Mouse (Mus musculus): ENCODE results near the gene Slc7a11.

The Slc7a11 gene

DNA sequence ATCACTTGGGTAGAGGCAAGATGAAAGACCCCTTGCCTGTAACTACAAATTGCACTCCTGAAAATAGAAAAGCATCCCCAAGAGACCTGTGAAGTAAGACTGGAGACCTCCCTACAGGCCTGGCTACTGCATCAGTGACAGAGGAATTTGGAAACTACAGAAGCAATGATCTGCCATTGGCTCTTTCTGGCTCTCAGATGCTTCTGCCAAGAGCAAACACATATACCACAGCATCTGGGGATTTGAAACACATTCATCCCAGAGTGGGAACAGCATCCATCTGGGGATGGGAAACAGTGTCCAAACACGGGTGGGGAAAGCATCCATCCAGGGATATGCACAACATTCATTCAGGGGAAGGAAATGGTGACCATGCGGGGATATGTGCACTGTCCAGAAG, 313.1 kb downstream of the Slc7a11 start:
- no peak for DNase-seq

DNA sequence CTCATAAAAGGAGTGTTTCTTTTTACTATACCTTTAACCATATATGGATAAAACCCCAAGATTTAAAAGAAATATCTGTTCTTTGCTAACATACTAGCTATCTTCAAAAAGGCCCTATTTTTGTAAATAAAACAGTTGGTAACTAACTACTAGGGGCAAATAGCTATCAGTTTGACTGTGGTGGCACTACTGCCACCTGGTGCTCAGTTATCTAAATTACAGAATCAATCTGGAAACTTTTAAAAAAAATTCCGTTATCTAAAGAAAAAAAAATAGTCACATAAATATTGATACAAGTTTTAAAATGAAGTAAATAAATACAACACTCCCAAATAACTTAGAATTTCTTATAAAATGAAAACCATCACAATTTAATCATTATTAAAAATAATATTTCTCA, 322.4 kb downstream of the Slc7a11 start:
- DNase-seq, result no peak

DNA sequence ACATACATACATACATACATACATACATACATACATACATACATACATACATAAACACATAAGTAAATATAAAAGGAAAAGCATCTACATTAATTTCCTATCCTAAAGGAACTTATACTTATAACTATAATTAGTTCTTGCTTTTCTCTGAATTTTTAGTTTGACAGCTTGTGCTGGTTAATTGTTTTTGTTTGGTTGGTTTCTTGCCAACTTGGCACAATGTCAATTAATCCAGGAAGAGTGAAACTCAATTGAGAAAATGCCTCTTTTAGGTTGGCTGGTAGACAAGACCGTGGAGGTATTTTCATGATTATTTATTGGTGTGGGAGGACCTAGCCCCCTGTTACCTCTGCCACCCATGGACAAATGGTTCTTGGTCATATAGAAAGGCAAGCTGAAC, 327.1 kb downstream of the Slc7a11 start:
- no peak for DNase-seq

DNA sequence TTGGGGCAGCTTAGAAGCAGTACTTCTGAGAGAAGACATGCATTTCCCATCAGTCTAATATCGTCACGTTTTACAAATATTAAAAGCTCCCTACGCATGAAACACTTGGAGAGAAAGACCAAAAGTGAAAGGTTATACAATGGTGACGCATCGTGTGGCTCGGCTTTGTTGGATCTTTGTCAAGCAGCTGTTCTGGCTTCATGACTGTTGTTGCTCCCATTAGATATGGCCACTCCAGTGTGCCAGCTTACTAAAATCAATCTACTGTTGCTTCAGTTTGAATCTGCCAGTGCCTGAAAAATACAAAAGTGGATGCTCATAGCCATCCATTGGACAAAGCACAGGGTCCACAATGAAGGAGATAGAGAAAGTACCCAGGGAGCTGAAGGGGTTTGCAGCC, 337.9 kb downstream of the Slc7a11 start:
- no peak for DNase-seq

DNA sequence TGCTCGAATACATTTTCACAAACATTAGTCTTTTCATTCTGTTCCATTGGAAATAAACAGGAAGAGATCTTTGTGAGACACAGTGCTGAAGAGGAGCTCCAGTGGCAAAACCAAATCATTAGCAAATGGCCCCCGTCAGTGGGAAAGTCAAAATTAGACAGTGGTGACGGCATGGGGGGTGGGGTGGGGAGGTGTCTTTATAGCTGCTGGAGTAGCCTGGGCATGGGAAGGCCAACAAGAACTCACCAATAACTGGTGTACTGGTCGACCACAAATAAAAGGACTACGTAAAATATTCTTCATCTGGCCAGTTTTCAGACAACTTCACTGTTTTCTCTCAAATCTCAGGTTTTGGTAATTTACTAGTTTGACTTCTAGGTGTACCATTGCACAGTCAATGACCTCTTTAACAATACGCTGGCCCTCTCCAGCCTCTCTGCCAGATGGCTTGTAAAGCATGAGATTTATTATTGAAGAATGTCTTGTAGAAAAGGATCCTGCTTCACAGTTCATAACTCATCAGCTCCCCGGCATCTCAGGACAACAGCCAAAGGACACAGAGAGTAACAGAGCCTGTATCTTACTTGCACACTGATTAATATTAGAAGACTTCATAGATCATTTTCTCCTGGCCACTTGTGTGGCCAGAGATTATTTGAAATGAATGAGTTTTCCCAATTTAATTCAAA, 348.9 kb downstream of the Slc7a11 start:
- no peak for DNase-seq

DNA sequence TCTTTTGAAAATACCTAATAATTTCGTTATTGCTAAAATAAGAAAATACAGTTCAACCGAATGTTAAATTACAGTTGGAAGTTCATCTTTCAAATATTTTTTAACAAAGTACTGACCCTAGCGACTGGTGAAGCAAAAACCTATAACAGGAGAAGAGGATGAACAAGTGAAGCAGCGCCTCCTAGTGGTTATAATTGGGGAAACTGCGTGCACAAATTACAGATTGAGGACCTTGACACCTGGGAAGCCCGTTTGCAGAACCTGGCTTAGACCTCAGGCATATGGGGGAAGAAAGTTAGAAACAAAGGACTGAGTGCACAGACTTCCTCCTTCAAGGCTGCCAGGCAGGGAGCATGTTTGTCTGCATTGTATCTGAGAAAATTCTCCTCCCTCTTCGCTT, 366.4 kb downstream of the Slc7a11 start:
- peak; percentile 8 to 15 for DNase-seq

DNA sequence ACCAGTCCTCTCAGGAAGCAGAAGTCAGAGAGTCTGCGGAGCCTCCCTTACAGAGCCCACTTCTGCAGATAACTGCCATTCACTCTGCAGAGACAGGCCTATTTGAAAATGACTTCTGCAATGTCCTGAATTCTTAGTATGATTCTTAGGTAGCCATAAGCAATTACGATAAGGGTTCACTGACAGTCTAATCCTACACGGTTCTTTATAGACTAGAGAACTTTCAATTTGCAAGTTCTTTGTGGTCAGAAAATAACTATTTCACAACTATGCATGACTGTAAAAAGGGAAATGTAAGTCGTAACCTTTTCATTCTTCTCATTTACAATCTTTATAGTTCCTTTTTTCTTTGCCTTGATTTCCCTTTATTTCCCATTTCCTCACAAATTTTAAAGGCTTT, 380.0 kb downstream of the Slc7a11 start:
- DNase-seq, result no peak

DNA sequence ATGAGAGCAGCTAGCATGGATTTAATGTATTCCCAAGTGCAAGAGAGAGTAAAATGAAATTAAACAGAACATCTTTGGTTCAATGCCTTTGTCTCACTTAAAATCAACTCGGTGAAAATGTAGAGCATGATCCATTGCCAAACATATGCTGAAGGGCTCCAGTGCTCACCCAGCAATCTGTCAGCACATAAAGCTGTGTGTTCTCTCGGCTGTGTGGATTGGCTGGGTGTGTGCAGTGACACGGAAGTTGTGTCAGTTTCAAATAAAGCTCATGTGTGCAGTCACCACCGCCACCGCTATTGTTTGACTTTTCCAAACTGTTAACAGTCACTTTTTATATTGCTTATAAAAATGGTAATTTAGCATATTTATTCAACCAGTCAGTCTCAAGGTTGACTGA, 398.7 kb downstream of the Slc7a11 start:
- no peak for DNase-seq

DNA sequence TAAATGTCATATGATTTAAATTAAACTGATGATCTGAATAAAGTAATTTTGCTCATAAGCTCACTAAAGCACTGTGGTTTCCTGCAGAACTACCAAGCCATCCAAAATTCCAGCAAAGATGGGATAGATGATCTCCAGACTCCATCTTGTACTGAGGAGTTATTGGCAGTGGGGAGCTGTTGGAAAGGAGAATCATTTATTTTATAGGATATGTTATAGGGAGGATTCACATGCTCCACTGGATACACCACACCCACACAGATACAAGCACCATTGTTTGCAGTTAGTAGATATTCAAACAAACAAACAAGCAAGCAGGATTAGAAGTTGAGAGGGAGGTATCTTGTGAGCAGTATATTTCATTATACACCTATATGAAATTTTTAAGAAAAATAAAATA, 399.3 kb downstream of the Slc7a11 start:
- no peak for DNase-seq

DNA sequence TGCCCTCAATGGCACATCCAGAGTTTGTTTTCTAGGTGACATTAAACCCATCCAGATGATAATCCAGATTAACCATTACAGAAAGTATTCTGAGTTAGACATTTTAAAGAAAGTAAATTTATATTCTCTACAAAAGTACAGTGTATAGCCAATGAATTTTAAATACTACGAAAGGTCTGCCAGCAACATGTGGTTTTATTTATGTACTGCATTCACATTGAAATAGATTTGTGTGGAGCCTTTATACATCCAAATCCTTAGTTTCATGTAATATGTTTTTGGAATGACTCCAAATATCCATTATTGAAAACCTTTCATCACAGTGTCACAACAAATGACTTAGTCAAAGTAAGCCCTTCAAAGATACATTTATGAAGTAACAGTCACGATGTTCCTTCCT, 402.3 kb downstream of the Slc7a11 start:
- DNase-seq, result no peak

DNA sequence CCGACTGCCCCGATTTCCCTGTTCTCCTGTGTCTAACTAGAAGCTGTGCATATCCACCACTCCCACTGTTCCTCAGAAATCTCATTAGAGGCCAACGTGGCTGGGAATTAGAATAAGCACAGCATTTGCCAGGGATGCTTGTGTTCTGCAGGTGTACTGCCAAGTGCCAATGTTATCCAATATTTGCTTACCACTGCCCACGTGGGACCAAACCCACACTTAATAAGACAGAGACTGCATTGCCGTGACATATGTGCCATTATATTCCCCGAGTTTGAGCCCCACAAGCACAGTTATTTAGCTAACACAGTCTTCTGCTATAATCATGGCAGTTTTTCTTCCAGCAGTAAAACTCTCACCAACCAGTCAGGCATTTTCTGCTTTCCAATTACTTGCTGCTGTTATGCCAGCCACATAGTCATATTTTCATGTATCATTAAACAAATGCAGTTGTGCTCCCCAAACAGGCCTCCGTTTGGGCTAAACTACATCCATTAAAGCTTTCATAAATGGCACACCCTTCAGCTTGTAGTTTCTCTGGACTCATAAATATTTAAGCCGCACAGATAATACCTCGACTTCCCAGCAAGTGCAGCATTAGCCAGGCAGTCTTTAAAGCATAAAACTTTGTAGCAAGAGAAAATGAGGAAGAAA, 407.4 kb downstream of the Slc7a11 start:
- DNase-seq, result no peak

DNA sequence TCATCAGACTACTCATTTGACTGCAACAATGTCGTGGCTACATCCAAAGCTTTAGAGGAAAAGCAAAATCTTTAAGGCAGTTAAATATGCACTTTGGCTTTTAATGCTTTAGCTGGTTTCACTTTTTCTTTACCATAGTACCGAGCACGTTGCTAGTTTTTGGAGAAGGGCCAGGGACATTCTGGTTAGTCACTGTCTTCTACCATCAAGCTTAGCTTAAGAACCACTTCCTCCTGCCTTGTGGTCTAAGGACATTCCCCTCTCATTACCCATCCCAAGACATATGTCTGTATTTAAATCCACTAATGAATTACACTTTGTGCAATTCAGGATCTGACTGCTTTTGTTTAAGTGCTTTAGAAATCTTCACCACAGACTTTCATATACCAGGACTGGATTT, 410.1 kb downstream of the Slc7a11 start:
- no peak for DNase-seq

DNA sequence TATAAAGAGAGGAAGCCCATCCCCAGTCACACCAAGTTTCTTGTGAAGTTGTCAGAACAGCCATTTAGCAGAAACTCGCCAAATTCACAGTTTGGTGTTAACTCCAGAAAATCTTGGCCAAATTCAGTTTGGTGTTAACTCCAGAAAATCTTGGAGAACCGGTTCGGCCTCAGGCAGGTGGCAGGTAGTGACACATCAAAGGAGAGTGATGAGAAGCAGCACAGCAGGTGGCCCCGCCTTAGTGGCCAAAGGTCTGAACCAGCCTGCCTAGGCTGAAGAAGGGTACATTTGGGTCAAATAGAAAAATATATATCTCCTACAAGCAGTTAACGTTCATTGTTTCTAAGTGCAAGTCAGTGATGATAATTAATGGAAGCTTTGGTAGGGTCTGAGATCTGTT, 417.4 kb downstream of the Slc7a11 start:
- DNase-seq, result no peak

DNA sequence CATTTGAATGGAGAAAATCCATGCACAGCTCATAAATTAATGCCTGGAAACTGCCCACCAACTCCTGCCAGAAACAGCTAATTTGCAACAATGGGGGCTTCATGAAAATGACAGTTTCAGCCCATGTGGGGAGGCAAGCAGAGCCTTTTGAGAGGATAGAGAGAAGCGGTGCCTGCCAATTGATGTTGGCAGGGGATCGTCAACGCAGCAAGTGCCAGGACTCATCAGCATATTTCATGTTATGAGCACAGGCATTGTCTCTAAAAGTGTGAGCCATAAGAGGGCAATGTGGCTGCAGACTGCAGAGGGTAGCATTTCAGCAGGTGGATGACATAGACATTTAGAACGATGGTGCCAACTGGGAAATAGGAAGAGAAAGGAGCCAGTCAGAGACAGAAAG, 429.0 kb downstream of the Slc7a11 start:
- no peak for DNase-seq

DNA sequence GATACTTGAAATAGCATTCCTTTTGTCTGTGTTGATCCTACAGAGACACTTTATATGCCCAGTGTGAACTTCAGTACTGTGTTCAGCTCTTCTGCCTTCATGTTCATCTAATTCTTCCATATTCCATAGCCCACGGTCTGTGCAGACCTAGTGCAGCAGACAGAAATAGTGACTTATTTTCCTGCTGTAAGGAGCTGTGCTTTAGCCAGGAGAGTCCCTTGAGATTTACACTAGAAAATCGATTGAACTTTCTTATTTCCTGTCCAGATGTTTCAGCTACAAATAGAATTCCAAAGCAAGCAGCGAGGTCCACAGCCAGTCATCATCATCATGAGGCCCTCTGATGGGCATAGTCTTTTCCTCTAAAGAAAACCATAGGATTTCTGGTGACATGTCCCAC, 431.4 kb downstream of the Slc7a11 start:
- no peak for DNase-seq

DNA sequence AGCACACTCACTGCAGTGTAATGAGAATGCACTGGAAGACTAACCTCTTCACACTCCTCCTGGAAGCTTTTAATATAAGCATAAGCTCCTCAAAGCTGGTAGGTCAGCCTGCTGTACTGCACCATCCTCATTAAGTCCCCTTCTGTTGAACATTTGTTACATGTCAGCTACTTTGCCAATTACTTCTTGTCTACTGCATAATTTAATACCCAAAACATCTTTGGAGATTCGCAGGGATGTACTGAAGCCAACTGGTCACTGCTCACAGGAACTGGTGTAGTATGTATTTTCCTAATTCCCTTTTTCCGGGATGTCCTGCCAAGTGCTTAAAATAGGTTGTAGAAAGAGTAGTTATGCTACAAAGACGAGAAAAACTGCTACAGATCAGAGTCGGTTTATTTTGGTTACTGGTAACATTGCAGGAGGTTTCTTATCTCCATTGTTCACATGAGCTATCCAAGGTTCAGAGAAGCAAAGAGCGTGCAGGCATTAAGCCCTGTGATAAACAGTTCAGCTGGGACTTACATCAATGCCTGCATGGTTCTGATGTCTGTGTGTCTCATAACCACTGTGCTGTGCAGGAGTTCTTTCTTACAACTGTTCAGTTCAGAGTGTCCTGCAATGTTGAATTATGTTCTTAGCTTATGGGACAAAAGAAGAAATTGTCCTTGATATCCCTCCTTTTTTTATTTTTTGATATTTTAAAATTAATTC, 439.3 kb downstream of the Slc7a11 start:
- DNase-seq, result no peak

DNA sequence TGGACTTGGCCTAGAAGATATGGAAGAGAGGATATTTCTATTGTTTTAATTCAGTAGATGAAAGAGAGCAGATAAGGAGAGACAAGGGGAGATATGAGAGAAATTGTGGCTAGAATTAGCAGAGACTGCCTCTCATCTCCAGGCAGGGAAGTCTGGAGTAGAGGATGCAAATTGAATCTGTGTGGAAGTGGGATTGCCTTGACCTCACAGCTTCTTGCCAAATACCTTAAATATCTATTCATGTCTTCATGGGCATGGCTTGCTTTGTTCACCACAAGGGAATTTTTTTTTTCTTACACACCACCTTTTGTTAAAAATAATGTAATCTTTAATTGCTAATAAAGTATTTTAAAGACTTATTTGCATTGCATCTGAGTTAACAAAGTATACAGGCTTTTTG, 441.3 kb downstream of the Slc7a11 start:
- DNase-seq, result no peak

DNA sequence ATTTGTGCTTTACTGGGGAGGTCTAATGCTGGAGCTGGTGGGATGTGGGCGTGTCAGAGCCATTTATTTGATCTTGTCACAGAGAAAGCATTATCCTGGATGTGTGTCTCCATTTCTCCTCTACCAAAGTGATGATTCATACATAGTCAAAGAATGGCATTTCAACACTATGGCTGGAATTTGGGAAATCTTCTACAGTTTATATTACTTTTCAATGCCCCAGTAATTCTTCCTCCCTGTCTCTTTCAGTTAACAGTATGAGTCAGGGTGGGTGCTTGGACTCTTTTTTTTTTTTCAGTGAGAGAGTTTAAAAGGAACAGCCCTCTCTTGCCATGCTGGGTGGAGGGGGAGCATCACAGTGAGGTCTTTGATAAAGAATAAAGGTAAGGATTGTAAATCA, 441.8 kb downstream of the Slc7a11 start:
- no peak for DNase-seq

DNA sequence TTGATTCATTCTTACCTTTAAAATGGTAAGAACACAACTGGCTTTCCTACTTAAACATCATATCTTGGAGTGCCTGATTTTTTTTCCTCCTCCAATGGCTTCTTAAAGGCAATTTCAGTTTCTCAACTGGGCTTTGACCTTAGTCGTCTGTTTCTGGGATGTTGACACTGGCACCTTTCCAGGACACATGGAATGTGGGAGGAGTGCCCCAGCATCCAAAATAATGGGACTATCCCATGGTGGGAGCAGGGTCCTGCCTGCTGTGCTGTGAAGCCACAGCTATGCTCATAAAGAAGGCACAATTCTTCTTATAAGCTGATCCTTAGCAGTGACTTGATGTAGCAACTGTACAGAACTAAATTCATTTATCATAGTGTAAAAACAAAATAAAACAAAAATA, 450.5 kb downstream of the Slc7a11 start:
- no peak for DNase-seq

DNA sequence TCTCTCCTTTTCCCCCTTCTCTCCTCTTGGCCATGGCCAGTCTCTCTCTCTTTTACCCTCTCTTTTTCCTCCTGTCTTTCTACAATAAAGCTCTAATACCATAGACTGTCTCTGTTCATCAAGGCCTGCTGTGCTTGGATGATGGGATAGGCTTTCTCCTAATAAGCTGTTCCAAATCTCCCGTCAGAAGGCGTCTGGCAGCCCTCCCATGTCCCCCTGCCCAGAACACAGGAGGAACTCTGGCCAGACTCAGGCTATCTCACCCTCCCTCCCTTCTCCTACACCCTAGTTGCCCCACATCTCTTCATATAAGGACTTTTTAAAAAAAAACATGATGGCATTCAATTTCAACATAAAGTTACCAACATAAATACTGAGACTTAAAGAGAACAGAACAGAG, 456.2 kb downstream of the Slc7a11 start:
- DNase-seq, result no peak

DNA sequence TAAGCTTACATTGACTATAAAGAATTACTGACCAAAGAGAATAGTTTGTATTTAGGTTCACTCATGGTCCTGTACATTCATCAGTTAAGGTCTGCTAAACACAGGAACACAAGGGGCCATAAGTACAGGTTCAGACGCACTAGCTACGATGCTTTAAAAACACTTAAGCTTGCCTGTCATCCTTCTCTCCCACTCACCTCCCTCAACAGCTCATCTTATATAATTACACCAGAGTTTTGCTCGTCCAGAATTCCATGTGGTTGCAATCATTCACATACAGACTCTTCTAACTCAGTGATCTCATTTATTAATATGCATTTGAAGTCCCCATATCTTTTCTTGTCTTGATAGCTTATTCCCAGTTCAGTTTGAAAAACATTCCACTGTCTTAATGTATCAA, 458.6 kb downstream of the Slc7a11 start:
- DNase-seq, result no peak

DNA sequence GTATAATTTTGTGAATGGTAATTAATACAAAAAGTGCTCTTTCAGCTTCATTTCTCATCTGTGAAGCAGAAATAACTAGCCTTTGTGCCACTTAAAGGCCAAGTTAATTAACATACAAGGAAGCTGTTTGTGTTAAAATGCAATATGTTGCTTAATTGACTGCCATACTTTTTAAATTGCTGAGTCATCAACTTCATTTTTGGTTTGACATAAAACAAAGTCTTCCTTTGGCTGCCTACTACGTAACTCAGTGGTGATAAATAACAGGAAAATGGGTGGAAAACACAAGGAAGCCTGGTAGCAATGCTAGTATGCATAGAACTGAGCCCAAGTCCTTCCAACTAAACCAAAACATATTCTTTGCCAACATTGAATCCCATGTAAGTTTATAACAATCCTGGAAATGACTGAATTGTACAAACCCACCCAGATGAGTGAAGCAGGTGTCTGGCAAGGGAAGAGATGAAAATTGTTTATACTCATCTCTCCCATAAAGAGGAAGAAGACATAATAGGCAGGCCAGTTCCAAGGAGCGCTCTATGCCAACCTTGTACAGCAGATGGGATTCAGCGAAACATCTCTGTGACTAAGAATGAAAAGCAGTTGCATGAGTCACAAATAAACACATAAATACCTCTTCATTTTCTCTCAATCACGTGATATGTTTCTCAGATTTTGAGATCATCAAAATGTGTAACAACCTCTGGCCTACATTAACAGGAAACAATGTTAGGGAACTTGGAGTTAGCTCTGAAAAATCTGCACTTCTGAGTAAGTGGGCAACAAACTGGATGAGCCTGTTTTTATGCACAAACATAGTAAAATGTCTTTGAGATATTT, 459.8 kb downstream of the Slc7a11 start:
- no peak for DNase-seq

DNA sequence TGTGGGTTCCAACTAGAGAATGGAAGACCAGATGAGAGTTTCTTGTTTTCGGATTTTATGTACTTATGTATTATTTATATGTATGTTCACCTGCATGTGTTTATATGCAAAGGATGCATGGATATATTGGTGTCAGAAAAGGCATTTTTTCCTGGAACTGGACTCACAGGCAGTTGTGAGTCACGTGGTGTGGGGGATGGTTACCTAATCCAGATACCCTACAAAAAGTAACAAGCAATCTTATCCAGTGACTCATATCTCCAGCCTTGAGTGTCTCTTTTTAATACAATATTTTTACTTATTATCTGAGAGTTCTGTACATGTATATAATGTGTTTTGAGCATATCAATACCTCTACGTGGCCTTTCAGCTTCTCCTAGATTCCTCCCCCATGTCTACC, 469.4 kb downstream of the Slc7a11 start:
- DNase-seq, result no peak
